Mouse (Mus musculus) CH12.LX (cell line): ENCODE data around the gene Smim14. TPM values are rescaled to one million over a fixed set of nuclear protein-coding genes. Genes with fewer than 3 reads are reported as not detected.

ENCODE experiments used
- DNase-seq: peaks from one replicate; pipeline ENCODE4 v3.0.0-alpha.2; 2013; ENCODE audit errors: extremely low read depth
- H3K27ac ChIP-seq: 2 replicates; pipeline ENCODE4 v1.5.1; 2012; ENCODE audit warnings: low read depth, mild to moderate bottlenecking, control low read depth, moderate library complexity; ENCODE audit not compliant: insufficient read depth
- H3K27me3 ChIP-seq: replicated peaks from 2 replicates; pipeline ENCODE3; 2012; ENCODE audit warnings: inconsistent platforms
- H3K36me3 ChIP-seq, 2 experiments: replicated peaks in 1 of 2; 2 replicates each; pipeline versions ENCODE3 to v1.6.1; 2012; ENCODE audit warnings: inconsistent platforms in 1 of 2, low read length in 1 of 2, mild to moderate bottlenecking in 1 of 2, mixed read lengths in 1 of 2, moderate library complexity in 1 of 2; ENCODE audit not compliant: control insufficient read depth in 1 of 2, insufficient read depth in 1 of 2
- H3K4me1 ChIP-seq, 2 experiments: 2 replicates each; pipeline ENCODE4 v1.6.1; 2012; ENCODE audit warnings: inconsistent platforms in 1 of 2, moderate library complexity in 1 of 2; ENCODE audit not compliant: insufficient read depth in 2 of 2, control insufficient read depth in 1 of 2
- H3K4me2 ChIP-seq: 2 replicates; pipeline ENCODE4 v1.6.1; 2012; ENCODE audit warnings: low read depth, mild to moderate bottlenecking, control low read depth; ENCODE audit not compliant: poor library complexity, insufficient read depth, severe bottlenecking
- H3K4me3 ChIP-seq, 3 experiments: fragments of 150-350 bp in 1 of 3; sonication (generic) in 1 of 3; replicated peaks in 1 of 3; 2 replicates each; pipeline versions ENCODE3 to v1.5.1; 2011 to 2012; ENCODE audit warnings: low read depth in 2 of 3, low read length in 2 of 3, mild to moderate bottlenecking in 2 of 3, moderate library complexity in 2 of 3, control low read depth in 1 of 3, improper control_type of control experiment in 1 of 3, inconsistent platforms in 1 of 3, mixed read lengths in 1 of 3; ENCODE audit not compliant: poor library complexity in 1 of 3
- H3K79me2 ChIP-seq: replicated peaks from 2 replicates; pipeline ENCODE4 v1.6.1; 2012; ENCODE audit warnings: mild to moderate bottlenecking, moderate library complexity; ENCODE audit not compliant: control insufficient read depth, poor library complexity, insufficient read depth, severe bottlenecking; ENCODE audit errors: extremely low read depth
- H3K9ac ChIP-seq: 2 replicates; pipeline ENCODE4 v1.6.1; 2012; ENCODE audit warnings: low read depth, mild to moderate bottlenecking, control low read depth, moderate library complexity; ENCODE audit not compliant: insufficient read depth
- H3K9me3 ChIP-seq: replicated peaks from 2 replicates; pipeline ENCODE3; 2012; ENCODE audit warnings: low read length, inconsistent platforms, mixed read lengths
- ELF1 ChIP-seq: IDR thresholded peaks from 2 replicates; pipeline ENCODE4 v1.6.1; 2014; ENCODE audit warnings: low read depth, mild to moderate bottlenecking, inconsistent platforms, low read length, improper control_type of control experiment
- EP300 ChIP-seq: IDR thresholded peaks from 2 replicates; pipeline ENCODE4 v1.6.1; 2011; ENCODE audit warnings: low read length, improper control_type of control experiment
- IRF4 ChIP-seq: IDR thresholded peaks from 2 replicates; pipeline ENCODE4 v1.6.1; 2014; ENCODE audit warnings: low read depth, mild to moderate bottlenecking, inconsistent platforms, low read length, improper control_type of control experiment
- JUN ChIP-seq: IDR thresholded peaks from 2 replicates; pipeline ENCODE4 v1.6.1; 2011; ENCODE audit warnings: low read depth, mild to moderate bottlenecking, low read length, improper control_type of control experiment, moderate library complexity; ENCODE audit not compliant: insufficient read depth
- KAT2A ChIP-seq: IDR thresholded peaks from 2 replicates; pipeline ENCODE4 v1.6.1; 2012; ENCODE audit warnings: low read length, improper control_type of control experiment, inconsistent platforms; ENCODE audit not compliant: insufficient replicate concordance
- MAFK ChIP-seq: IDR thresholded peaks from 2 replicates; pipeline ENCODE4 v1.6.1; 2011; ENCODE audit warnings: low read length, improper control_type of control experiment; ENCODE audit not compliant: insufficient replicate concordance
- MAZ ChIP-seq: IDR thresholded peaks from 2 replicates; pipeline ENCODE4 v1.6.1; 2012; ENCODE audit warnings: low read depth, mild to moderate bottlenecking, inconsistent platforms, low read length, improper control_type of control experiment, moderate library complexity
- MXI1 ChIP-seq: IDR thresholded peaks from 2 replicates; pipeline ENCODE4 v1.6.1; 2011; ENCODE audit warnings: mild to moderate bottlenecking, low read depth, low read length, improper control_type of control experiment
- MYC ChIP-seq: IDR thresholded peaks from 2 replicates; pipeline ENCODE4 v1.6.1; 2011; ENCODE audit warnings: low read depth, mild to moderate bottlenecking, improper control_type of control experiment, low read length
- NELFE ChIP-seq: IDR thresholded peaks from 2 replicates; pipeline ENCODE4 v1.6.1; 2011; ENCODE audit warnings: low read depth, low read length, improper control_type of control experiment
- NRF1 ChIP-seq: IDR thresholded peaks from 2 replicates; pipeline ENCODE4 v1.6.1; 2014; ENCODE audit warnings: low read depth, mild to moderate bottlenecking, inconsistent platforms, low read length, improper control_type of control experiment, moderate library complexity
- PAX5 ChIP-seq: IDR thresholded peaks from 2 replicates; pipeline ENCODE4 v1.6.1; 2012; ENCODE audit warnings: low read length, inconsistent platforms, mixed read lengths
- POLR2A ChIP-seq: IDR thresholded peaks from 2 replicates; pipeline ENCODE4 v1.6.1; 2011; ENCODE audit warnings: low read depth, mild to moderate bottlenecking, improper control_type of control experiment, low read length
- POLR2AphosphoS2 ChIP-seq: IDR thresholded peaks from 2 replicates; pipeline ENCODE4 v1.6.1; 2011; ENCODE audit warnings: low read depth, low read length, improper control_type of control experiment
- RCOR1 ChIP-seq: conservative IDR thresholded peaks from 2 replicates; pipeline ENCODE4 v1.6.1; 2012; ENCODE audit warnings: low read depth, mild to moderate bottlenecking, inconsistent platforms, low read length, improper control_type of control experiment
- SIN3A ChIP-seq: IDR thresholded peaks from 2 replicates; pipeline ENCODE4 v1.6.1; 2012; ENCODE audit warnings: low read length, improper control_type of control experiment, inconsistent platforms
- SMC3 ChIP-seq: IDR thresholded peaks from 2 replicates; pipeline ENCODE4 v1.6.1; 2011; ENCODE audit warnings: low read depth, low read length, improper control_type of control experiment
- TBP ChIP-seq: conservative IDR thresholded peaks from 2 replicates; pipeline ENCODE4 v1.6.1; 2011; ENCODE audit warnings: low read depth, low read length, improper control_type of control experiment
- UBTF ChIP-seq: IDR thresholded peaks from 2 replicates; pipeline ENCODE4 v1.6.1; 2012; ENCODE audit warnings: low read depth, mild to moderate bottlenecking, inconsistent platforms, low read length, improper control_type of control experiment, moderate library complexity
- USF1 ChIP-seq: IDR thresholded peaks from 2 replicates; pipeline ENCODE4 v1.6.1; 2014; ENCODE audit warnings: low read depth, mild to moderate bottlenecking, inconsistent platforms, low read length, improper control_type of control experiment
- USF2 ChIP-seq: conservative IDR thresholded peaks from 2 replicates; pipeline ENCODE4 v1.6.1; 2011; ENCODE audit warnings: low read depth, low read length, improper control_type of control experiment
- ZC3H11A ChIP-seq: IDR thresholded peaks from 2 replicates; pipeline ENCODE4 v1.6.1; 2012; ENCODE audit warnings: low read depth, mild to moderate bottlenecking, inconsistent platforms, low read length, improper control_type of control experiment
- ZKSCAN1 ChIP-seq: IDR thresholded peaks from 2 replicates; pipeline ENCODE4 v1.6.1; 2012; ENCODE audit warnings: low read depth, inconsistent platforms, low read length, improper control_type of control experiment, borderline replicate concordance
- ZMIZ1 ChIP-seq: IDR thresholded peaks from 2 replicates; pipeline ENCODE4 v1.6.1; 2012; ENCODE audit warnings: low read depth, mild to moderate bottlenecking, inconsistent platforms, low read length, improper control_type of control experiment
- dilution Hi-C: fragments of 300-500 bp; cut with MboI; formaldehyde crosslinking; loops from 2 replicates; pipeline ENCODE4 v1.14.3; 2020; ENCODE audit warnings: low sequenced_read_pairs; ENCODE audit not compliant: extremely low pct_unique_long_range_greater_than_20kb, extremely low pct_ligation_motif_present
- in situ Hi-C: fragments of 300-500 bp; cut with MboI; formaldehyde crosslinking; loops from 3 replicates; pipeline ENCODE4 v1.14.3; 2019; ENCODE audit warnings: low sequenced_read_pairs, low pct_ligation_motif_present, low pct_unique_long_range_greater_than_20kb, mixed read lengths
- polyA plus RNA-seq: library from polyadenylated mRNA; unstranded; fragments of >175 nt; gene quantifications from 2 replicates; pipeline ENCODE4 v1.2.1, GENCODE M21; 2012; ENCODE audit warnings: low read depth; ENCODE audit not compliant: insufficient read length
- total RNA-seq, 2 experiments: library from RNA; depleted of rRNA; stranded (reverse); fragments of 300-350 nt in 1 of 2; fragments of >200 nt in 1 of 2; gene quantifications; 2 replicates each; pipeline ENCODE4 v1.2.3; 2012 to 2014

The Smim14 gene
- total and polyA plus RNA-seq, 3 experiments, result 11.4 to 50.2 (median 19.7) TPM

DNA sequence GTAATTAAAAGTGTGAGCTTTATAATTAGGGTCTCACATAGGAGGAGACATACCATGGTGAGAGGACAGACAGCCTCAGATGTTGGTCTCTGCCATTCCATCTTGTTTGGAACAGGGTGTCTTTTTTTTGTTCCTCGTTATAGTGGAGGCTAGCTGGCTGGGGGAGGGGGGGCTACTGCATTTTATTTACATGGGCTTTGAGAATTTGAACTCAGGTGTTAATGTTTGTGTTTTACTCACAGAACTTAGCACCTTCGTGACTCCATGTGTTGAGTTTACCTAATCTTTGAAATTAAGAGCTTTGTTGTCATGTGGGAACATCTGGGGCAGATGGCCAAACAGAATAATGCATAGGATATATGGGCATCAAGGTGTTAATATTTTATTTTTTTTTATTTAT lies 7.6 kb upstream of the Smim14 start:
- TF ChIP-seq ZC3H11A (no peak), MAZ (no peak), RCOR1 (no peak), SMC3 (no peak), SIN3A (no peak), NRF1 (no peak), KAT2A (no peak), MXI1 (no peak)
- Histone ChIP-seq H3K27ac (no peak overlapping the region), H3K9ac (no peak overlapping the region), H3K79me2 (peaks cover 77% of the 10 kb centered on the region), H3K4me2 (no peak overlapping the region), H3K9me3 (no peaks in the 10 kb centered on the region), H3K27me3 (no peaks in the 10 kb centered on the region), H3K4me3 (no peak overlapping the region), H3K4me1 (peaks cover 2 to 13% of the 10 kb centered on the region in 2 experiments; a peak in 3 of 4 replicates), H3K36me3 (peaks cover 3 to 48% of the 10 kb centered on the region in 2 experiments)
- DNase-seq, result no peak
- in situ Hi-C loops (no loop called here), dilution Hi-C loops (no loop called here)

DNA sequence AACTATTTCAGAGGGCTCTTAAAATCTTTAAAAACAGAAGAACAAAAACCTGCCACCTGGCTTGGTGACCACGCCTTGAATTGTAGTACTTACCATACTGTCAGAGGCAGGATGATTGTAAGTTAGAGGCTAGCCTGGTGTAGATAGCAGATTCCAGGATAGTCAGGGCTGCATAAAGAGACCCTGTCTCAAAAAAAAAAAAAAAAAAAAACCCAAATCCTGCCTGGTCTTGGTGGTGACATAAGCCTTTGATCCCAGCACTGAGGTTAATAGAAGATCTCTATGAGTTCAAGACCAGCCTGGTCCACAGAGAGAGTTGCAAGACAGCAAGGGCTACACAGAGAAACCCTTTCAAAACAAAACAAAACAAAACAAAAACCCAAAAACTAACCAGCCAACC lies 6.5 kb upstream of the Smim14 start:
- TF ChIP-seq PAX5 (no peak), SIN3A (no peak), USF1 (no peak), ZKSCAN1 (no peak), JUN (no peak), MXI1 (no peak), USF2 (no peak)
- TF ChIP-seq, all 38 proteins: peak for 0

DNA sequence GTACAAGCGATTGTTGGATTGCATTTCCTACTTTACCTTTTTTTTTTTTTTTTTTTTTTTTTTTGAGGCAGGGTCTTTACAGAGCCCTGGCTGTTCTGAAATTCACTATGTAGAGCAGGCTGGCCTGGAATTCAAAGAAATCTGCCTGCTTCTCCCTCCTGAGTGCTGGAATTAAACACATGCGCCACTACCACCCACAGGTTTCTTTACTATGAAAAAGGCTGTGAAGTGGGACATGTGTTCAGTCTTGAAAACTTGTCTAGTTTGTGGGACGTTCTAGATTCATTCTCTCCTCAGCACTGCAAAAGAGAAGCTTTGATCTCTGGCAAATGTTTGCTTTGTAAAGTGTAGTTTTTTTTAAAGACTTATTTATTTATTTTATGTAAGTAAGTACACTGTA lies 4.9 kb upstream of the Smim14 start:
- in situ Hi-C loops (no loop called here), dilution Hi-C loops (no loop called here)
- Histone ChIP-seq H3K4me1 (peaks cover 2 to 18% of the 10 kb centered on the region in 2 experiments; a peak in 3 of 4 replicates), H3K79me2 (peaks cover 75% of the 10 kb centered on the region), H3K27ac (no peak overlapping the region), H3K27me3 (no peaks in the 10 kb centered on the region), H3K4me3 (no peak overlapping the region), H3K4me2 (no peak overlapping the region), H3K9ac (no peak overlapping the region), H3K9me3 (no peaks in the 10 kb centered on the region), H3K36me3 (peaks cover 3 to 29% of the 10 kb centered on the region in 2 experiments)
- TF ChIP-seq MXI1 (no peak), SIN3A (no peak), NELFE (no peak), UBTF (no peak), ZMIZ1 (no peak), SMC3 (no peak), POLR2AphosphoS2 (no peak), MYC (no peak), TBP (no peak), POLR2A (no peak), EP300 (no peak), MAFK (no peak), ZC3H11A (no peak), NRF1 (no peak), ELF1 (no peak), MAZ (no peak), JUN (no peak), IRF4 (no peak)
- DNase-seq, result no peak

More for the DNA sequence above, 6.5 kb upstream of the Smim14 start:
- no peak overlapping the region for H3K9ac ChIP-seq
- no peak for DNase-seq
- H3K9me3 ChIP-seq, result no peaks in the 10 kb centered on the region
- H3K36me3 ChIP-seq, result peaks cover 3 to 39% of the 10 kb centered on the region in 2 experiments
- no peaks in the 10 kb centered on the region for H3K27me3 ChIP-seq
- no peak overlapping the region for H3K4me3 ChIP-seq
- H3K4me1 ChIP-seq, result peaks cover 2 to 18% of the 10 kb centered on the region in 2 experiments; a peak in 3 of 4 replicates
- in situ Hi-C loops, result no loop called here
- dilution Hi-C loops, result no loop called here
- H3K79me2 ChIP-seq, result peaks cover 78% of the 10 kb centered on the region
- H3K27ac ChIP-seq, result no peak overlapping the region
- no peak overlapping the region for H3K4me2 ChIP-seq
